Mouse (Mus musculus) bone marrow, adult 2 months (tissue): ENCODE measurements at regions not wholly inside any gene's neighbourhood (a gene's known extent, or its start where the extent isn't known, plus 50 kb on each side); places are given as distances from the start of the nearest gene placed in this dataset.

Experiments
- CTCF ChIP-seq: fragments of 200-500 bp; IDR thresholded peaks from 2 replicates; pipeline ENCODE4 v1.5.1; 2011; ENCODE audit warnings: low read length, control low read depth; ENCODE audit not compliant: control insufficient read depth, insufficient read depth
- POLR2A ChIP-seq: fragments of 200-500 bp; IDR thresholded peaks from 2 replicates; pipeline ENCODE4 v1.6.1; 2011; ENCODE audit warnings: low read depth, mild to moderate bottlenecking, control low read depth, low read length, borderline replicate concordance; ENCODE audit not compliant: control insufficient read depth

DNA sequence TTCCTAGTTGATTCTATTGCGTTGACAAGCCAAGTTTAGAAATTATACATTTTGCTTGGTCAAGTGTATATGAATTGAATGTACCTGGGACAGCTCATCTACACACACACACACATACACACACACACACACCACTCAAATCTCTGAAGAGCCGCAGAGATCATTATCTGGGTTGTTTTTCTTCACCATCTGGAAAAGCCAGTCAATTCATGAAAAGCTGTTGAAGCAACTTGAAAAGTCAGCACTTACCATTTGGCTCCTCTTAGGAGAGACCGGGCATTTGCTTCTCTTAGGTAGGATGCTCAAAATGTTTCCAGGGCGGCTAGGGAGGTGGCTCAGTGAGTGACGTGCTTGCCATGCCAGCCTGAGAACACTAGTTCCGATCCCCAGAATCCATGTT, 61.2 kb upstream of the Dars start:
- TF ChIP-seq CTCF (no peak), POLR2A (no peak)
